Comparison of ENCODE assay signal across 9 mouse cellular contexts in genomic region chr2:116060210-116060609, GRCm38 (mm10). TPM values are rescaled to one million over a fixed set of nuclear protein-coding genes. Genes with fewer than 3 reads are reported as not detected.
DNase-seq lines count a peak whose midpoint lies in the region; ATAC-seq and TF ChIP-seq lines count a peak whose summit lies in the region.
"Had no signal": no experiment of that assay in that cellular context is flagged by ENCODE, and none has a peak within 500 bp of the region (broad histone marks: within the 10 kb centered on the region; RNA-seq: fewer than 3 reads in every experiment).

No protein-coding gene starts in this region.

- peaks cover 4% of the 10 kb centered on the region; the same call in 1 of the 2 replicates for H3K79me2 ChIP-seq in liver, adult 2 months (ENCODE audit: control insufficient read depth, insufficient read depth, low read length)

- peak overlapping the region; percentile 62 for H3K4me3 ChIP-seq in layer of hippocampus, adult 2 months
- peak overlapping the region; percentile 89 for H3K4me3 ChIP-seq in heart, embryonic 15.5 days
- peak overlapping the region; percentile 18; the same call in 1 of the 2 replicates for H3K4me3 ChIP-seq in liver, adult 2 months (ENCODE audit: insufficient read depth, low read depth, low read length)
- H3K4me3 ChIP-seq in olfactory bulb, adult 2 months (ENCODE audit: insufficient read depth, low read depth, low read length) = peak overlapping the region; percentile 72

- H3K9me3 ChIP-seq in heart, embryonic 15.5 days (replicated peaks) = no peaks in the 10 kb centered on the region

- 19% methylated on average over 19 of the region's 19 CpGs for WGBS in heart, embryonic 15.5 days
- WGBS in liver, adult 2 months = 71% methylated on average over 19 of the region's 19 CpGs
- 9% methylated on average over 19 of the region's 19 CpGs for WGBS in olfactory bulb, adult 2 months

- peak overlapping the region; percentile 91 for H3K27ac ChIP-seq in layer of hippocampus, adult 2 months
- H3K27ac ChIP-seq in heart, embryonic 15.5 days = peak overlapping the region; percentile 99
- H3K27ac ChIP-seq in liver, adult 2 months (replicated peaks; ENCODE audit: insufficient read depth, low read depth, low read length) = no peak overlapping the region
- H3K27ac ChIP-seq in olfactory bulb, adult 2 months (ENCODE audit: insufficient read depth, low read depth, low read length) = peak overlapping the region; percentile 99
- H3K27ac ChIP-seq: liver, embryonic 14.5 days had no signal

- TF ChIP-seq CTCF in layer of hippocampus, adult 2 months (conservative IDR thresholded peaks at IDR 0.05) = no peak; the same call in 1 of the 2 replicates
- TF ChIP-seq CTCF in liver, adult 2 months (IDR thresholded peaks at IDR 0.05; ENCODE audit: low read depth, low read length) = no peak
- no peak for TF ChIP-seq CTCF in olfactory bulb, adult 2 months (IDR thresholded peaks at IDR 0.05; ENCODE audit: insufficient read depth, low read depth, low read length)

- no peak for DNase-seq in layer of hippocampus, adult 2 months (ENCODE audit: low spot score in 2 of 2)
- DNase-seq in layer of hippocampus, adult 8-10 months (ENCODE audit: low spot score in 2 of 2) = no peak
- no peak for DNase-seq in liver, adult 2 months (ENCODE audit: extremely low read depth, low read depth, low spot score)
- no peak for DNase-seq in spleen, postnatal 36 days (ENCODE audit: low spot score in 2 of 2)
- DNase-seq in frontal cortex, postnatal 10 days (ENCODE audit: low spot score in 2 of 2) = no peak

- peak overlapping the region; percentile 95 for H3K9ac ChIP-seq in heart, embryonic 15.5 days
- H3K9ac ChIP-seq in liver, adult 2 months (ENCODE audit: low read depth, low read length) = peak overlapping the region; percentile 34
- H3K9ac ChIP-seq: liver, embryonic 14.5 days had no signal

- TF ChIP-seq POLR2A in liver, adult 2 months (IDR thresholded peaks at IDR 0.05; ENCODE audit: extremely low read depth, insufficient read depth, low read length) = no peak
- no peak for TF ChIP-seq POLR2A in olfactory bulb, adult 2 months (IDR thresholded peaks at IDR 0.05; ENCODE audit: insufficient read depth, low read depth, low read length)

- no peak for ATAC-seq in heart, embryonic 15.5 days (replicated peaks; ENCODE audit: insufficient number of reproducible peaks, insufficient read depth, low FRiP score, low read depth)
- ATAC-seq in inflammation-experienced regulatory T-cells, adult 6 months = no peak

- H3K4me1 ChIP-seq in heart, embryonic 15.5 days (replicated peaks) = peaks cover 35% of the 10 kb centered on the region
- H3K4me1 ChIP-seq in liver, adult 2 months (ENCODE audit: control insufficient read depth, insufficient read depth, low read length) = 0 out of 2 replicates have a peak, but pooled peaks cover 3% of the 10 kb centered on the region
- H3K4me1 ChIP-seq in olfactory bulb, adult 2 months (ENCODE audit: control insufficient read depth, insufficient read depth, low read length) = no peaks in the 10 kb centered on the region

- peak overlapping the region; percentile 81 for H3K4me2 ChIP-seq in heart, embryonic 15.5 days

- H3K27me3 ChIP-seq in heart, embryonic 15.5 days = no peaks in the 10 kb centered on the region
- no peaks in the 10 kb centered on the region for H3K27me3 ChIP-seq in liver, adult 2 months (ENCODE audit: control insufficient read depth, insufficient read depth, low read length)

- peaks cover 4% of the 10 kb centered on the region; the same call in 1 of the 2 replicates for H3K36me3 ChIP-seq in heart, embryonic 15.5 days
- H3K36me3 ChIP-seq in liver, adult 2 months (ENCODE audit: control insufficient read depth, insufficient read depth, low read length) = no peaks in the 10 kb centered on the region

RNA-seq across cellular contexts. Expression of gene Meis2, which starts 5.4 kb away (rescaled TPM):
- 10 to 100 TPM; 43.2 to 45.9 TPM for total RNA-seq in layer of hippocampus, adult 2 months (2021)
- 10 to 100 TPM; 43.4 to 69.1 (median 50.4) TPM for total RNA-seq in layer of hippocampus, adult 8-10 months (2022)
- polyA plus RNA-seq in heart, embryonic 15.5 days (2015; fragmentation: Nextera tagmentation; extraction: Ambion mirVana) = 24.0 and 25.7 TPM in 2 replicates
- total RNA-seq in liver, adult 2 months (2014; rRNA removed) = 4.4 and 4.5 TPM in 2 replicates
- polyA plus RNA-seq in liver, adult 2 months (2012; rRNA removed) = 2.2 and 2.4 TPM in 2 replicates
- polyA plus RNA-seq in olfactory bulb, adult 2 months (2012; ENCODE audit: insufficient read depth, insufficient read length, low replicate concordance, missing spikeins) = 180 and 356 TPM in 2 replicates
- under 1 TPM in 1 of 3 experiments, not detected in 2; 0.34 TPM for polyA plus RNA-seq in inflammation-experienced regulatory T-cells, adult 6 months (2017; shearing (Covaris generic))

Comparison
In these comparisons a context has a peak if more than half of its experiments do, and no peak if none do; other contexts are left out.
1. H3K4me3 ChIP-seq: peak in every context shown above with its lines; median percentile 89 in heart, embryonic 15.5 days; 72 in olfactory bulb, adult 2 months; 62 in layer of hippocampus, adult 2 months; 18 in liver, adult 2 months.